Mouse (Mus musculus): ENCODE data around the gene Wdr24.

GRCm38 (mm10) chr17:25792615-25793014, 30.8 kb upstream of the Wdr24 start, which contains the start of gene Fam173a:
- TF ChIP-seq CTCF (IDR thresholded peaks at IDR 0.05; ENCODE audit: borderline replicate concordance, insufficient read depth, low read length) (no peak), POLR2A (IDR thresholded peaks at IDR 0.05; ENCODE audit: low read depth, low read length) (no peak)
